Mouse (Mus musculus): ENCODE results near the gene Zic4. TPM values are rescaled to one million over a fixed set of nuclear protein-coding genes. Genes with fewer than 3 reads are reported as not detected.

Zic4 gene
- polyA plus RNA-seq, 1 experiment from 2014 or later, result 5.5 TPM

- H3K27ac ChIP-seq (replicated peaks), result peak within 1 kb of the TSS; percentile 81
- under 1% methylated on average over 33 of the region's 33 CpGs for WGBS
- peak within 1 kb of the TSS; percentile 57 for H3K4me3 ChIP-seq
- H3K9me3 ChIP-seq, result no peaks in the 10 kb centered on the region
- no peaks in the 10 kb centered on the region for H3K36me3 ChIP-seq (replicated peaks)
- peaks cover 13% of the 10 kb centered on the region for H3K4me1 ChIP-seq
- peak; percentile 78 for DNase-seq (ENCODE audit: low spot score)
- H3K27me3 ChIP-seq (replicated peaks; ENCODE audit: low read depth, poor library complexity, severe bottlenecking), result peaks cover 100% of the 10 kb centered on the region
These were observed 3.5 kb downstream of the Zic4 start, which contains the start of gene Zic1 for GRCm38 (mm10) chr9:91365664-91366063. Gene Zic1 (minus strand): TSS chr9:91365810.

- Histone ChIP-seq H3K27me3 (replicated peaks; ENCODE audit: low read depth, poor library complexity, severe bottlenecking) (peaks cover 100% of the 10 kb centered on the region), H3K27ac (replicated peaks) (peak overlapping the region; percentile 51), H3K4me3 (peak overlapping the region; percentile 57), H3K36me3 (replicated peaks) (no peaks in the 10 kb centered on the region), H3K9me3 (no peaks in the 10 kb centered on the region), H3K4me1 (peaks cover 13% of the 10 kb centered on the region)
- WGBS, result 1% methylated on average over 18 of the region's 18 CpGs
- peak; percentile 45 for DNase-seq (ENCODE audit: low spot score)
These were observed 4.2 kb downstream of the Zic4 start for GRCm38 (mm10) chr9:91366226-91366998.

GRCm38 (mm10) chr9:91366999-91367811 lies 5.0 kb downstream of the Zic4 start:
- Histone ChIP-seq H3K9me3 (no peaks in the 10 kb centered on the region), H3K27me3 (replicated peaks; ENCODE audit: low read depth, poor library complexity, severe bottlenecking) (peaks cover 100% of the 10 kb centered on the region), H3K27ac (replicated peaks) (peak overlapping the region; percentile 51), H3K4me1 (peaks cover 7% of the 10 kb centered on the region), H3K36me3 (replicated peaks) (no peaks in the 10 kb centered on the region), H3K4me3 (peak overlapping the region; percentile 57)
- under 1% methylated on average over 30 of the region's 30 CpGs for WGBS
- DNase-seq (ENCODE audit: low spot score), result peak; percentile 35

- Histone ChIP-seq H3K9me3 (no peaks in the 10 kb centered on the region), H3K4me3 (no peak overlapping the region), H3K27ac (replicated peaks) (peak overlapping the region; percentile 54), H3K4me1 (peaks cover 6% of the 10 kb centered on the region), H3K36me3 (replicated peaks) (no peaks in the 10 kb centered on the region), H3K27me3 (replicated peaks; ENCODE audit: low read depth, poor library complexity, severe bottlenecking) (peaks cover 100% of the 10 kb centered on the region)
- peak; percentile 24 for DNase-seq (ENCODE audit: low spot score)
- under 1% methylated on average over 3 of the region's 3 CpGs for WGBS
These were observed 5.9 kb downstream of the Zic4 start for GRCm38 (mm10) chr9:91368150-91368549.

- peak overlapping the region; percentile 34; the same call in 1 of the 2 replicates for H3K4me3 ChIP-seq
- no peak overlapping the region for H3K27ac ChIP-seq (replicated peaks)
These were observed 6.7 kb downstream of the Zic4 start for GRCm38 (mm10) chr9:91368946-91369292.

GRCm38 (mm10) chr9:91369293-91369991 lies 7.2 kb downstream of the Zic4 start:
- Histone ChIP-seq H3K4me1 (peaks cover 5% of the 10 kb centered on the region), H3K27me3 (replicated peaks; ENCODE audit: low read depth, poor library complexity, severe bottlenecking) (peaks cover 100% of the 10 kb centered on the region), H3K9me3 (no peaks in the 10 kb centered on the region), H3K4me3 (peak overlapping the region; percentile 34), H3K27ac (replicated peaks) (0 out of 2 replicates have a peak overlapping the region, but pooled peaks have one; percentile 14), H3K36me3 (replicated peaks) (no peaks in the 10 kb centered on the region)
- 2% methylated on average over 26 of the region's 26 CpGs for WGBS
- peak; percentile 36 for DNase-seq (ENCODE audit: low spot score)

More at GRCm38 (mm10) chr9:91368946-91369292, 6.7 kb downstream of the Zic4 start:
- Histone ChIP-seq H3K4me1 (peaks cover 6% of the 10 kb centered on the region), H3K27me3 (replicated peaks; ENCODE audit: low read depth, poor library complexity, severe bottlenecking) (peaks cover 100% of the 10 kb centered on the region), H3K9me3 (no peaks in the 10 kb centered on the region), H3K36me3 (replicated peaks) (no peaks in the 10 kb centered on the region)
- no peak for DNase-seq (ENCODE audit: low spot score)
- WGBS, result 3% methylated on average over 13 of the region's 13 CpGs

- H3K27me3 ChIP-seq (replicated peaks; ENCODE audit: low read depth, poor library complexity, severe bottlenecking), result peaks cover 100% of the 10 kb centered on the region
- H3K9me3 ChIP-seq, result no peaks in the 10 kb centered on the region
- no peaks in the 10 kb centered on the region for H3K36me3 ChIP-seq (replicated peaks)
- no peak overlapping the region for H3K27ac ChIP-seq (replicated peaks)
- DNase-seq (ENCODE audit: low spot score), result no peak
- WGBS, result 13% methylated on average over 6 of the region's 6 CpGs
- H3K4me1 ChIP-seq, result no peaks in the 10 kb centered on the region
- peak overlapping the region; percentile 34 for H3K4me3 ChIP-seq
These were observed 8.0 kb downstream of the Zic4 start for GRCm38 (mm10) chr9:91370191-91370708.

- DNase-seq (ENCODE audit: low spot score), result peak; percentile 7
- no peaks in the 10 kb centered on the region for H3K9me3 ChIP-seq
- H3K4me3 ChIP-seq, result no peak overlapping the region
- H3K27me3 ChIP-seq (replicated peaks; ENCODE audit: low read depth, poor library complexity, severe bottlenecking), result peaks cover 100% of the 10 kb centered on the region
- no peaks in the 10 kb centered on the region for H3K4me1 ChIP-seq
- H3K36me3 ChIP-seq (replicated peaks), result no peaks in the 10 kb centered on the region
- H3K27ac ChIP-seq (replicated peaks), result no peak overlapping the region
These were observed 8.8 kb downstream of the Zic4 start for GRCm38 (mm10) chr9:91371011-91371410.

- no peak overlapping the region for H3K4me3 ChIP-seq
- no peaks in the 10 kb centered on the region for H3K9me3 ChIP-seq
- H3K36me3 ChIP-seq (replicated peaks), result no peaks in the 10 kb centered on the region
- DNase-seq (ENCODE audit: low spot score), result no peak
- 14% methylated on average over 4 of the region's 4 CpGs for WGBS
- peaks cover 100% of the 10 kb centered on the region for H3K27me3 ChIP-seq (replicated peaks; ENCODE audit: low read depth, poor library complexity, severe bottlenecking)
- no peak overlapping the region for H3K27ac ChIP-seq (replicated peaks)
- H3K4me1 ChIP-seq, result no peaks in the 10 kb centered on the region
These were observed 9.4 kb downstream of the Zic4 start for GRCm38 (mm10) chr9:91371608-91372007.

GRCm38 (mm10) chr9:91373811-91374575 lies 11.8 kb downstream of the Zic4 start:
- peaks cover 100% of the 10 kb centered on the region for H3K27me3 ChIP-seq (replicated peaks; ENCODE audit: low read depth, poor library complexity, severe bottlenecking)
- H3K36me3 ChIP-seq (replicated peaks), result no peaks in the 10 kb centered on the region
- peaks cover 5% of the 10 kb centered on the region; the same call in 1 of the 2 replicates for H3K4me1 ChIP-seq
- H3K27ac ChIP-seq (replicated peaks), result no peak overlapping the region
- no peaks in the 10 kb centered on the region for H3K9me3 ChIP-seq
- H3K4me3 ChIP-seq, result no peak overlapping the region
- DNase-seq (ENCODE audit: low spot score), result peak; percentile 7
- 19% methylated on average over 3 of the region's 3 CpGs for WGBS

GRCm38 (mm10) chr9:91374665-91375064 lies 12.5 kb downstream of the Zic4 start:
- peaks cover 7% of the 10 kb centered on the region; the same call in 1 of the 2 replicates for H3K4me1 ChIP-seq
- H3K36me3 ChIP-seq (replicated peaks), result no peaks in the 10 kb centered on the region
- 3% methylated on average over 4 of the region's 4 CpGs for WGBS
- peaks cover 100% of the 10 kb centered on the region for H3K27me3 ChIP-seq (replicated peaks; ENCODE audit: low read depth, poor library complexity, severe bottlenecking)
- peak; percentile 9 for DNase-seq (ENCODE audit: low spot score)
- no peak overlapping the region for H3K27ac ChIP-seq (replicated peaks)
- H3K9me3 ChIP-seq, result no peaks in the 10 kb centered on the region
- no peak overlapping the region for H3K4me3 ChIP-seq

Data from embryonic facial prominence, embryonic 10.5 days (tissue).